Mouse (Mus musculus): ENCODE results near the gene Pnliprp1.

DNA sequence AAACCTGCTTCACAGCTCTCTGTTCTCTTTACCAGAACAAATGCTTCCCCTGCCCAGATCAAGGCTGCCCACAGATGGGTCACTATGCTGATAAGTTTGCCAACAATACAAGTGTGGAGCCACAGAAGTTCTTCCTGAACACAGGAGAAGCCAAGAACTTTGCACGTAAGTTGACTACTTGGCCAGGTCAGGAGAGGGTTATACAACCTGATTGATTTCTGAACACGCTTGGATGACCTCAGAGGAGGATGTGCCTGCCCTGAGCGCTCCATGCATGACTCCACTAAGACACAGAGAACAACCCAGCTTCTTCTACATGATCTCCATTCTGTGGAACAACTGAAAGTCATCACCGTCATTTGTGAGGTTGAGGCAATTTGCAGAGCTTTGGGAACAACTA is 9.4 kb downstream of the Pnliprp1 start:
- TF ChIP-seq CTCF (conservative IDR thresholded peaks at IDR 0.05; ENCODE audit: insufficient read depth, insufficient read length, low read depth, low read length) = no peak
- TF ChIP-seq POLR2A (IDR thresholded peaks at IDR 0.05; ENCODE audit: low read depth, low read length) = no peak
